Mouse (Mus musculus): Measurements from ENCODE around the gene Rbm43. TPM values are rescaled to one million over a fixed set of nuclear protein-coding genes. Genes with fewer than 3 reads are reported as not detected.

The Rbm43 gene
- polyA plus RNA-seq, 1 experiment from 2014 or later: 22.3 TPM

GRCm38 (mm10) chr2:51880143-51880542, 54.8 kb downstream of the Rbm43 start:
- H3K27ac ChIP-seq: no peak overlapping the region
- no peaks in the 10 kb centered on the region for H3K79me2 ChIP-seq (ENCODE audit: inconsistent target)
- no peaks in the 10 kb centered on the region for H3K36me3 ChIP-seq (ENCODE audit: inconsistent target)
- H3K4me3 ChIP-seq (ENCODE audit: inconsistent target): no peak overlapping the region
- WGBS (ENCODE audit: missing documents): 79% methylated on average over 1 of the region's 1 CpGs

Other genes with a start within 250 kb of the Rbm43 start
- gene Nmi, start 38.3 kb upstream of the Rbm43 start, polyA plus RNA-seq (2018): 33.1 to 51.7 TPM (median 44.5 TPM) in 3 replicates
- gene Tnfaip6, start 102.8 kb upstream of the Rbm43 start, polyA plus RNA-seq (2018): not detected in 3 replicates
- 6.4 to 17.4 TPM (median 9.3 TPM) in 3 replicates for gene Rif1, start 137.7 kb upstream of the Rbm43 start, polyA plus RNA-seq (2018)

Measured in macrophage (primary cell).